Mouse (Mus musculus) limb, embryonic 13.5 days (tissue): ENCODE data around the gene Clps. TPM values are rescaled to one million over a fixed set of nuclear protein-coding genes. Genes with fewer than 3 reads are reported as not detected.
A peak's percentile ranks its signal among the peaks of the same experiment; 100 is the strongest.

Source experiments
- ATAC-seq: fragments of 200-750 bp; cut with Nextera tagmentation; 2 replicates; pipeline ENCODE4 v1.8.0; 2017; ENCODE audit warnings: low read depth, moderate number of reproducible peaks, moderate TSS enrichment; ENCODE audit not compliant: low FRiP score
- H3K27ac ChIP-seq: fragments of 300-500 bp; sonication (generic); 2 replicates; pipeline ENCODE4 v1.5.1; 2015; ENCODE audit warnings: inconsistent platforms, mild to moderate bottlenecking, moderate library complexity
- H3K27me3 ChIP-seq: fragments of 300-500 bp; sonication (generic); 2 replicates; pipeline ENCODE4 v1.6.1; 2015; ENCODE audit warnings: mild to moderate bottlenecking, inconsistent platforms
- H3K36me3 ChIP-seq: fragments of 300-500 bp; sonication (generic); 2 replicates; pipeline ENCODE4 v1.6.1; 2015; ENCODE audit warnings: inconsistent platforms, mild to moderate bottlenecking, moderate library complexity
- H3K4me1 ChIP-seq: fragments of 300-500 bp; sonication (generic); 2 replicates; pipeline ENCODE4 v1.6.1; 2015; ENCODE audit warnings: inconsistent platforms
- H3K4me2 ChIP-seq: fragments of 300-500 bp; sonication (generic); replicated peaks from 2 replicates; pipeline ENCODE4 v1.6.1; 2015; ENCODE audit warnings: inconsistent platforms, mild to moderate bottlenecking, moderate library complexity
- H3K4me3 ChIP-seq: fragments of 300-500 bp; sonication (generic); 2 replicates; pipeline ENCODE4 v1.5.1; 2015; ENCODE audit warnings: moderate library complexity, mild to moderate bottlenecking, inconsistent platforms
- H3K9ac ChIP-seq: fragments of 300-500 bp; sonication (generic); 2 replicates; pipeline ENCODE4 v1.6.1; 2015; ENCODE audit warnings: mild to moderate bottlenecking, inconsistent platforms
- H3K9me3 ChIP-seq: fragments of 300-500 bp; sonication (generic); 2 replicates; pipeline ENCODE4 v1.6.1; 2016; ENCODE audit warnings: inconsistent platforms
- WGBS: fragments of 180-500 bp; shearing (Covaris S2); methylation state at CpG from one replicate; pipeline ENCODE4 v1.1.7; 2015; 5-methylcytosine and 5-hydroxymethylcytosine counted together
- polyA plus RNA-seq: library from polyadenylated mRNA; unstranded; fragments of >200 nt; fragmentation: Nextera tagmentation; extraction: Ambion mirVana; gene quantifications from 2 replicates; pipeline ENCODE4 v1.2.1, GENCODE M21; 2015

Gene Clps
- polyA plus RNA-seq, 1 experiment from 2014 or later: 0.60 TPM

DNA sequence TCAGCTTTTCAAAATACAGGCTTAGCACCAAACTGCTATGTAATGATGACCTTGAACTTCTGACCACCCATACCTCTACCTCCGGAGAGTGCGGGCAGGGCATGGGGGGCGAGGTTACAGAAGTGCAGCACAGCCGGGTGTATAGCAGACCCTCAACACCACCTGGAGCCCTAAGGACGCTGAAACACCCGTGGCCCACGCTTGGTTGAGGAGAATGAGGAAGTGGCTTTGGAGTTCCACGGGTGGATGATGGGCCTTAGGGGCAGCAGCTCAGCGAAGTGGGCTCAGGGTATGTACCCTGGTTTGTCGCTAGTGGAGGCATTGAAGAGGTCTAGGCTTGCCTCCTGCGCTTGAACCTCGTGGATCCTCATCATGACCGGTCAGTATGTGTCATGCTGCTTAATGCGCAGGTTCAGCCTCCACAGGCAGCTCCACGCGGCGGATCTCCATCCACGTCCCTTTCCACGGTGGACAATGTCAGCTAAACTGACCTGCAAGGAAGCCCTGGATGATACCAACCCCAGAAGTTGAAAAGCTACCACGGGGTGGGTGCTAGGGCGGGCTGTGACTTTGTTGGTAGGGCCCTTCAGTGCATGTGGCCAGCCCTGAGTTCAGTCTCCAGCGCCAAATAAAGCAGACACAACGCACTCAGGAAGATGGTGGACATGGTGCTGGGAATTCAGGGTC, 36.4 kb downstream of the Clps start:
- no peak overlapping the region for H3K27ac ChIP-seq
- peak overlapping the region; percentile 72 for H3K4me3 ChIP-seq
- H3K4me2 ChIP-seq: peak overlapping the region; percentile 90

GRCm38 (mm10) chr17:28523355-28524008, 37.1 kb downstream of the Clps start:
- ATAC-seq: no peak
- Histone ChIP-seq H3K9ac (peak overlapping the region; percentile 79), H3K4me3 (peak overlapping the region; percentile 72), H3K27ac (peak overlapping the region; percentile 94), H3K36me3 (no peaks in the 10 kb centered on the region), H3K4me1 (peaks cover 32% of the 10 kb centered on the region), H3K9me3 (no peaks in the 10 kb centered on the region), H3K27me3 (peaks cover 7% of the 10 kb centered on the region; the same call in 1 of the 2 replicates), H3K4me2 (peak overlapping the region; percentile 90)
- WGBS: 7% methylated on average over 28 of the region's 28 CpGs

More for the DNA sequence above, 36.4 kb downstream of the Clps start:
- ATAC-seq: no peak
- WGBS: 80% methylated on average over 23 of the region's 23 CpGs
- H3K36me3 ChIP-seq: no peaks in the 10 kb centered on the region
- H3K4me1 ChIP-seq: peaks cover 27% of the 10 kb centered on the region
- no peaks in the 10 kb centered on the region for H3K9me3 ChIP-seq
- H3K27me3 ChIP-seq: 0 out of 2 replicates have a peak, but pooled peaks cover under 1% of the 10 kb centered on the region
- no peak overlapping the region for H3K9ac ChIP-seq

DNA sequence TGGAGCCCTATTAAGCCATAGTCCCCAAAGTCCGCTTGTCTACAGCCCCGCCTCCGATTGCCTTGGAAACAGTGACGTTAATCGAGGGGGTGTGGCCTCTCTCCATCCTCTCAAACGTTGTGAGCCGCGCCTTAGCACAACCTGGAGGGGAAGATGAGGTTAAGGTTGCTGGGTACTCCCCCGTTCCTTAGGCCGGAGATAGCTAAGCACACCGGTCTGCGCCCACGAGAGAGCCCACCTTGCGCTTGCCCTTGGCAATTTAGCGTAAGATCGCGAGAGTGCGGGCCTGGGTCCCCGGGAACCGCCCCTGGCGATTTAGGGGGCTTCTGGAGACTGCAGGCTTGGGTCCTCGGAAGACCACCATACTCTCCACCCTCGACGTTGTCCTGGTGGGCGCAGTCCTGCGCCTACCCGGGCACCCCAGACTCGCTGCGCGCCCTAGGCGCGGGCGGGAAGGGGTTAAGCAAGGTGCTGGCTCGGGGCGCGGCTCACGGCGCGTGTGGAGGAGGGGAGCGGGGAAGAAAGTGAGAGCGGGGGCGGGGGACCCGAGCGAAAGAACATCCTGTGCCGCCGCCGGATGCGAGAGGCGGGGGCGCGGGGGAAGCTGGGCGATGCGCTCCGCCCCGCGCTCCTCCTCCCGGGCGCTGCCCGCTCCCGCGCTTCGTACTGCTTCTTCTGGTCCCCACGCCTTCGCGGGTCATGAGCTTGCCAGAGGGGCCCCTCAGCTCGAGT, 37.8 kb downstream of the Clps start:
- H3K27ac ChIP-seq: peak overlapping the region; percentile 94
- peak; percentile 84 for ATAC-seq
- H3K27me3 ChIP-seq: peaks cover 8% of the 10 kb centered on the region; the same call in 1 of the 2 replicates
- under 1% methylated on average over 61 of the region's 66 CpGs for WGBS
- H3K9ac ChIP-seq: peak overlapping the region; percentile 79
- H3K4me3 ChIP-seq: peak overlapping the region; percentile 72
- peaks cover 36% of the 10 kb centered on the region for H3K4me1 ChIP-seq
- no peaks in the 10 kb centered on the region for H3K9me3 ChIP-seq
- peak overlapping the region; percentile 90 for H3K4me2 ChIP-seq
- no peaks in the 10 kb centered on the region for H3K36me3 ChIP-seq

- peak overlapping the region; percentile 90 for H3K4me2 ChIP-seq
- ATAC-seq: no peak
- 33% methylated on average over 6 of the region's 6 CpGs for WGBS
- no peaks in the 10 kb centered on the region for H3K9me3 ChIP-seq
- no peak overlapping the region for H3K9ac ChIP-seq
- peaks cover 39% of the 10 kb centered on the region for H3K4me1 ChIP-seq
- H3K27me3 ChIP-seq: peaks cover 8% of the 10 kb centered on the region
- H3K4me3 ChIP-seq: peak overlapping the region; percentile 72
- no peaks in the 10 kb centered on the region for H3K36me3 ChIP-seq
- no peak overlapping the region for H3K27ac ChIP-seq
These were observed 38.6 kb downstream of the Clps start for GRCm38 (mm10) chr17:28521920-28522319.

DNA sequence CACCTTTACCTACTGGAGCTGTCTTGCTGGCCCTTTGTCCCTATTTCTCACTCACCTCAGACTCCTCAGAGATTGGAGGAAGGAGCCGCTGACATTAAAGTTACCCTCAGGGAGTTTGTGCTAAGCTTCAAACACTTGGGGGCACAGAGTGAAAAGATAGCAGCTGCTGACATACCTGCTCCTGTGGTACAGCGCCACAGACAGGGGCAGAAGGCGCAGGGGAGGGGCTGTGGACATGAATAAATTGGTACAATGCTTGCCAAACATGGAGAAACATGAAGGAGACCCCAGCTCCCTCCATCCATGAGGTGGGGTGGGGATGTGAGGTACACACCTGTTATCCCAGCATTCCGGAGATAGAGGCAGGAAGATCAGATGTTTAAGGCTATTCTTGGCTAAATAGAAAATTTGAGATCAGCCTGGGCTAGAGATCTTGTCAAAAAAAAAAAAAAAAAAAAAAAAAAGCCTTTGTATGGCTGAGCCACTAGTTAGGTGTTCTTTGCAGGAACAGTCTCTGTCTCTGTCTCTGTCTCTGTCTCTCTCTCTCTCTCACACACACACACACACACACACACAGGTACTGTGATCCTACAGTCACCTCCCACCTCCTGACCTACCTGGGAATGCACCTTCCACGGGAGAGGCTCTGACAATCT, 39.4 kb downstream of the Clps start:
- H3K9me3 ChIP-seq: no peaks in the 10 kb centered on the region
- 58% methylated on average over 5 of the region's 5 CpGs for WGBS
- H3K36me3 ChIP-seq: no peaks in the 10 kb centered on the region
- H3K27me3 ChIP-seq: peaks cover 8% of the 10 kb centered on the region
- H3K9ac ChIP-seq: no peak overlapping the region
- no peak for ATAC-seq
- peaks cover 42% of the 10 kb centered on the region for H3K4me1 ChIP-seq
- H3K4me3 ChIP-seq: no peak overlapping the region
- no peak overlapping the region for H3K4me2 ChIP-seq
- H3K27ac ChIP-seq: no peak overlapping the region

DNA sequence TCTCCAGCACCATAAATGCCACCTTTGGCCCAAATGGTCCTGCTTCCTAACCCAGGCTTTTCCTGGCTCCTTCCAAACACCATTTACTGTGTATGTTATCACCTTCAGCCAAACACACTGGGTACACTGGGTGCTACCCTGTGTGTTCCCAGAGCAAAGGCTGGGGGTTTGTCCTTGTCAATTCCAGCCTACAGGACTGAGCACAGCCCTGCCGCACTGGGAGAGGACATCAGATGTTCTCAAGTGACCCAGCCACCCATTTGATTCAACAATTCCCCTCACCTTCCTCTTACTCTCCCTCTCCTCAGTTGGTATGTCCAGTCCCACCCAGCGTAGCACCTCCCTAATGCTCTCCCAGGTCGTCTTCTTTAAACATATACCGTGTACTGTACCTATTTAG, 40.0 kb downstream of the Clps start:
- Histone ChIP-seq H3K27ac (no peak overlapping the region), H3K36me3 (no peaks in the 10 kb centered on the region), H3K9me3 (no peaks in the 10 kb centered on the region), H3K27me3 (peaks cover 13% of the 10 kb centered on the region), H3K9ac (no peak overlapping the region), H3K4me1 (peaks cover 42% of the 10 kb centered on the region), H3K4me2 (no peak overlapping the region), H3K4me3 (no peak overlapping the region)
- 82% methylated on average over 4 of the region's 4 CpGs for WGBS
- ATAC-seq: no peak

DNA sequence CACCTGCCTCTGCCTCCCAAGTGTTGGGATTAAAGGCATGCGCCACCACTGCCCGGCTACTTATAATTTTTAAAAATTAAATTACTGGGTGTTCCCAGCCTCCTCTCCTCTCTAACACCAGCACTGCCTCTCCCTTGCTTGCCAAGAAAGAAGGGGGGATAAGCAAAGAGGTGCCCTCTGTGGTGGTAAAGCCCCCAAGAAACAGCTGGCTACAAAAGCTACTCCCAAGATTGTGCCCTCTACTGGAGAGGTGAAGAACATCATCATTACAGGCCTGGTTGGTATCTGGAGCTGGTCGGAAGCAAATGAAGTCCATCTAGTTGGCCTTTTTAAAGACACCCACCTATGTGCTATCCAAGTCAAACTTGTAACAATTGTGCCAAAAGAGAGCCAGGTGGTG, 40.7 kb downstream of the Clps start:
- H3K9ac ChIP-seq: no peak overlapping the region
- no peak for ATAC-seq
- H3K27me3 ChIP-seq: peaks cover 14% of the 10 kb centered on the region
- H3K27ac ChIP-seq: no peak overlapping the region
- peaks cover 42% of the 10 kb centered on the region for H3K4me1 ChIP-seq
- H3K4me2 ChIP-seq: no peak overlapping the region
- H3K9me3 ChIP-seq: no peaks in the 10 kb centered on the region
- no peaks in the 10 kb centered on the region for H3K36me3 ChIP-seq
- H3K4me3 ChIP-seq: no peak overlapping the region
- 92% methylated on average over 3 of the region's 3 CpGs for WGBS

DNA sequence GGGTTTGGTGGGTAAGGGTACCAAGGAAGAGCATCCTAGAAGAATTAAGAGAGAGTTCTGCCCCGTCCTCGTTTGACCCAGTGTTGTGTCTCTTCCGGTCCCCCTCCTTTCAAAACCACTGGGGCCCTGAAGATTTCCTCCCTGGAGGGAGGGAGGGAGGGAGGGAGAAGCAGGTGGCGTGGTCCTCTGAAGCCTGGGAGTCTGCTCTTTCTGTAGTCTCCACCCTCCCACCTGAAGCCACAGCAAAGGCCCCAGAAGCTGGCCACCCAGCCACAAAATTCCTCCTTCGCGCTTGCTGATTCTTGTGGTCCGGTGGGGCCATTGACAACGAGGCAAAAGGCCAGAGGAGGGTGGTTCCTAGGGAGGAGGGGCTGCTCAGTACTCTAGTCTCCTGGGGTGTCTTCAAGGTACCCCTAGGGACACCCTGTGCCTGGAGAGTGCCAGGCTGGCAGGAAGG, 41.9 kb downstream of the Clps start:
- H3K36me3 ChIP-seq: no peaks in the 10 kb centered on the region
- peak overlapping the region; percentile 73; the same call in 1 of the 2 replicates for H3K27ac ChIP-seq
- H3K9ac ChIP-seq: peak overlapping the region; percentile 62; the same call in 1 of the 2 replicates
- H3K4me1 ChIP-seq: peaks cover 35% of the 10 kb centered on the region
- no peaks in the 10 kb centered on the region for H3K9me3 ChIP-seq
- WGBS: 18% methylated on average over 8 of the region's 8 CpGs
- peak overlapping the region; percentile 52 for H3K4me3 ChIP-seq
- no peak for ATAC-seq
- peak overlapping the region; percentile 94 for H3K4me2 ChIP-seq
- peaks cover 14% of the 10 kb centered on the region for H3K27me3 ChIP-seq

GRCm38 (mm10) chr17:28517956-28518614, 42.5 kb downstream of the Clps start:
- H3K4me1 ChIP-seq: peaks cover 32% of the 10 kb centered on the region
- ATAC-seq: peak; percentile 51; the same call in 1 of the 2 replicates
- H3K27me3 ChIP-seq: peaks cover 14% of the 10 kb centered on the region
- peak overlapping the region; percentile 62 for H3K9ac ChIP-seq
- no peaks in the 10 kb centered on the region for H3K9me3 ChIP-seq
- WGBS: under 1% methylated on average over 39 of the region's 46 CpGs
- H3K36me3 ChIP-seq: no peaks in the 10 kb centered on the region
- peak overlapping the region; percentile 52 for H3K4me3 ChIP-seq
- peak overlapping the region; percentile 94 for H3K4me2 ChIP-seq
- H3K27ac ChIP-seq: peak overlapping the region; percentile 73; the same call in 1 of the 2 replicates

GRCm38 (mm10) chr17:28517441-28517955, 43.1 kb downstream of the Clps start, which contains the start of gene Fkbp5:
Fkbp5 (minus strand) TSS chr17:28517527.
- ATAC-seq: peak; percentile 41; the same call in 1 of the 2 replicates

GRCm38 (mm10) chr17:28516881-28517280, 43.7 kb downstream of the Clps start:
- 68% methylated on average over 4 of the region's 4 CpGs for WGBS
- H3K4me1 ChIP-seq: peaks cover 36% of the 10 kb centered on the region
- peaks cover 18% of the 10 kb centered on the region for H3K27me3 ChIP-seq
- H3K36me3 ChIP-seq: no peaks in the 10 kb centered on the region
- no peaks in the 10 kb centered on the region for H3K9me3 ChIP-seq
- peak overlapping the region; percentile 73; the same call in 1 of the 2 replicates for H3K27ac ChIP-seq
- no peak overlapping the region for H3K4me3 ChIP-seq
- no peak for ATAC-seq
- peak overlapping the region; percentile 94 for H3K4me2 ChIP-seq
- no peak overlapping the region for H3K9ac ChIP-seq

More at GRCm38 (mm10) chr17:28517441-28517955, 43.1 kb downstream of the Clps start, which contains the start of gene Fkbp5:
- H3K27ac ChIP-seq: peak within 1 kb of the TSS; percentile 73
- H3K9me3 ChIP-seq: no peaks in the 10 kb centered on the region
- WGBS: 2% methylated on average over 16 of the region's 16 CpGs
- H3K4me2 ChIP-seq: peak within 1 kb of the TSS; percentile 94
- no peaks in the 10 kb centered on the region for H3K36me3 ChIP-seq
- peak within 1 kb of the TSS; percentile 52 for H3K4me3 ChIP-seq
- peak within 1 kb of the TSS; percentile 62 for H3K9ac ChIP-seq
- peaks cover 14% of the 10 kb centered on the region for H3K27me3 ChIP-seq
- peaks cover 37% of the 10 kb centered on the region for H3K4me1 ChIP-seq
